Mouse (Mus musculus): ENCODE measurements around the gene Rhno1. TPM values are rescaled to one million over a fixed set of nuclear protein-coding genes. Genes with fewer than 3 reads are reported as not detected.

Rhno1 gene
- polyA plus RNA-seq, 1 experiment from 2014 or later: 197 TPM

DNA sequence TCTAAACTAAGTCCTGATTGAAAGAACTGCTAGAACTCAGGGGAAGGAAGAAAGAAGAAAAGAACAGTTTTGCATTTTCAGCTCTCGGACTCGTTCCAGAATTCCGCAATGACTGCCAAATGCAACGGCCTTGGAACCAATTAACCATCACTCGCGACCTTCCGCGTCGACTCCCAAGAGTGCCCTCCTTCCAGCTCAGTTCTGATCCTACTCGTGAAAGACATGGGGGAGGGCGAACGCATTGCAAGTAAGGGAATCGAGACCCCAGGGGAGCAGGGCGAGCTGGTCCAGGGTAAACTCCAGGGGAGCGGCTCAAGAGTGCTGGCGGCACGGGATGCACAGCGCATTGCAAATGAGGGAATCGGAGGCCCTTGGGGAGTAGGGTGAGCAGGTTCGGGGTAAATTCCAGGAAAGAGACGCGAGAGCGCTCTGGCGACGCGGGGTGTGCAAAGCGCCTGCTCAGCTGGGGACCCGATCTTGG, 7.5 kb downstream of the Rhno1 start:
- peaks cover 25% of the 10 kb centered on the region for H3K4me1 ChIP-seq
- peak overlapping the region; percentile 87 for H3K27ac ChIP-seq
- H3K27me3 ChIP-seq (ENCODE audit: low read depth, poor library complexity, severe bottlenecking): no peaks in the 10 kb centered on the region
- H3K4me3 ChIP-seq: peak overlapping the region; percentile 80
- under 1% methylated on average over 28 of the region's 28 CpGs for WGBS
- H3K36me3 ChIP-seq: peaks cover 55% of the 10 kb centered on the region
- no peaks in the 10 kb centered on the region for H3K9me3 ChIP-seq (replicated peaks)
- DNase-seq (ENCODE audit: low spot score): no peak

DNA sequence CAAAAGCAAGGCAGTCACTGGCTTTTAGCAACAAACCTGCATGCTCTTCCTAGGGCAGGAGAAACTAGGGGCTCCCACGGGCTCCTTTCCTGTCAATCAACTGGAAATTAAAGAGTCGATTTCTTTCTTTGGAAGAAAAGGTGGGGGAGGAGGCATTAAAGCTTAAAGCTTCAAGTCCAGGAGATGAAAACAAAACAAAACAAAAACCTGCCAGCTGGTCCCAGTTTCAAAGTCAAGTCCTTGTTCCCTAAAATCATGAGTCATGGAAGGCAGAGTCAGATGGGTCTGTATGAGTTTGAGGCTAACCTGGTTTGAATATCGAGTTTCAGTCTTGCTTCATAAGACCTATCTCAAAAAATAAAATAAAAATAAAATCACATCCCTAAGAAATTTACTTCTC, 8.6 kb downstream of the Rhno1 start:
- Histone ChIP-seq H3K36me3 (peaks cover 55% of the 10 kb centered on the region), H3K27ac (no peak overlapping the region), H3K4me1 (peaks cover 18% of the 10 kb centered on the region), H3K9me3 (replicated peaks) (no peaks in the 10 kb centered on the region), H3K4me3 (peak overlapping the region; percentile 80; the same call in 1 of the 2 replicates), H3K27me3 (ENCODE audit: low read depth, poor library complexity, severe bottlenecking) (no peaks in the 10 kb centered on the region)
- 74% methylated on average over 3 of the region's 3 CpGs for WGBS
- DNase-seq (ENCODE audit: low spot score): no peak

GRCm38 (mm10) chr6:128349711-128350110, 13.0 kb downstream of the Rhno1 start:
- H3K36me3 ChIP-seq: peaks cover 34% of the 10 kb centered on the region
- H3K4me3 ChIP-seq: no peak overlapping the region
- peaks cover 9% of the 10 kb centered on the region for H3K4me1 ChIP-seq
- H3K27ac ChIP-seq: no peak overlapping the region
- no peaks in the 10 kb centered on the region for H3K9me3 ChIP-seq (replicated peaks)
- 71% methylated on average over 7 of the region's 7 CpGs for WGBS
- H3K27me3 ChIP-seq (ENCODE audit: low read depth, poor library complexity, severe bottlenecking): no peaks in the 10 kb centered on the region
- no peak for DNase-seq (ENCODE audit: low spot score)

DNA sequence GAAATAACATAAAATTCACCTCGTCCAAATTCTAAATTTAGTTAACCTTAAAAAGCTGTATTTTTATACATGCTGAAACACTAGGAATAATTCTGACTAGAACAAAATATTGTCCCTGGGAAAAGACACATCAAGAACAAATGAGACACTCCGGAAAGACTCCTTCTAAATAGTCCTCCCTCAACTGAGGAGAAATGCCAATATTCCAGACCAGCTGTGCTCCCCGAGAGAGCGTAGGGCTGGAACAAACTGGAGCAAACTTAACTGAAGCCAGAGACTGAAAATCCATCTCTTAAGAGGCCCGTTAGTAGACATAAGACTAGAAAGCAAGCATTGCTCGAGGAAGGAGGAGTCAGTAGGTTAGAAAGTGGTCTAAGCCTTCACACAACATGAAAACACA, 15.9 kb downstream of the Rhno1 start:
- no peak overlapping the region for H3K4me3 ChIP-seq
- WGBS: 93% methylated on average over 6 of the region's 6 CpGs
- H3K4me1 ChIP-seq: no peaks in the 10 kb centered on the region
- H3K27ac ChIP-seq: no peak overlapping the region
- H3K27me3 ChIP-seq (ENCODE audit: low read depth, poor library complexity, severe bottlenecking): no peaks in the 10 kb centered on the region
- H3K36me3 ChIP-seq: peaks cover 42% of the 10 kb centered on the region
- H3K9me3 ChIP-seq (replicated peaks): no peaks in the 10 kb centered on the region
- DNase-seq (ENCODE audit: low spot score): no peak

GRCm38 (mm10) chr6:128345623-128346022, 17.1 kb downstream of the Rhno1 start:
- no peaks in the 10 kb centered on the region for H3K4me1 ChIP-seq
- no peak overlapping the region for H3K27ac ChIP-seq
- peaks cover 35% of the 10 kb centered on the region for H3K36me3 ChIP-seq
- no peak for DNase-seq (ENCODE audit: low spot score)
- H3K27me3 ChIP-seq (ENCODE audit: low read depth, poor library complexity, severe bottlenecking): no peaks in the 10 kb centered on the region
- WGBS: 92% methylated on average over 10 of the region's 10 CpGs
- no peaks in the 10 kb centered on the region for H3K9me3 ChIP-seq (replicated peaks)
- no peak overlapping the region for H3K4me3 ChIP-seq

GRCm38 (mm10) chr6:128341956-128342723, 20.6 kb downstream of the Rhno1 start:
- 96% methylated on average over 11 of the region's 11 CpGs for WGBS
- Histone ChIP-seq H3K27me3 (ENCODE audit: low read depth, poor library complexity, severe bottlenecking) (no peaks in the 10 kb centered on the region), H3K36me3 (peaks cover 21% of the 10 kb centered on the region), H3K27ac (no peak overlapping the region), H3K9me3 (replicated peaks) (no peaks in the 10 kb centered on the region), H3K4me3 (no peak overlapping the region), H3K4me1 (no peaks in the 10 kb centered on the region)
- no peak for DNase-seq (ENCODE audit: low spot score)

GRCm38 (mm10) chr6:128338876-128339275, 23.8 kb downstream of the Rhno1 start:
- Histone ChIP-seq H3K4me1 (no peaks in the 10 kb centered on the region), H3K36me3 (peaks cover 44% of the 10 kb centered on the region), H3K9me3 (replicated peaks) (no peaks in the 10 kb centered on the region), H3K27ac (no peak overlapping the region), H3K4me3 (no peak overlapping the region), H3K27me3 (ENCODE audit: low read depth, poor library complexity, severe bottlenecking) (no peaks in the 10 kb centered on the region)
- 36% methylated on average over 5 of the region's 5 CpGs for WGBS
- no peak for DNase-seq (ENCODE audit: low spot score)

DNA sequence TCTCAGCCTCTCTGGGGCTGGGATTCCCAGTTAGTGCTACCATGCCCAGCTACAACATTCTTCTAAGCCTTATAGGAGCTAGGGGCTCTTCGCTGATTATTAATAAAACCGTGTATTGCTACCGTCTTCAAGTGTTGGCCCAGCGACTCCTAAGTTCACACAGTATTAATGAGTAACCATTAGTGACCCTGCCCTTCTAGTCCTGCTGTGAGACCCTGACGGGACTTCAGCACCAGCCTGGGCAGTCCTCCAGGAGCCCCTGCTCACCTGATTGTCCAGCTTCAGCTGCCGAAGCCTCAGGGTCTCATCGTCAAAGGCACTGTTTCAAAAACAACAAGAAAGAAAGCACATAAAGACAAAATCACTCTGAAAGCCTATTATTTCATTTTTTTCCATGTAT, 25.2 kb downstream of the Rhno1 start:
- H3K27me3 ChIP-seq (ENCODE audit: low read depth, poor library complexity, severe bottlenecking): no peaks in the 10 kb centered on the region
- no peak overlapping the region for H3K4me3 ChIP-seq
- H3K4me1 ChIP-seq: no peaks in the 10 kb centered on the region
- DNase-seq (ENCODE audit: low spot score): no peak
- no peaks in the 10 kb centered on the region for H3K9me3 ChIP-seq (replicated peaks)
- H3K27ac ChIP-seq: no peak overlapping the region
- WGBS: 86% methylated on average over 7 of the region's 7 CpGs
- peaks cover 48% of the 10 kb centered on the region for H3K36me3 ChIP-seq

DNA sequence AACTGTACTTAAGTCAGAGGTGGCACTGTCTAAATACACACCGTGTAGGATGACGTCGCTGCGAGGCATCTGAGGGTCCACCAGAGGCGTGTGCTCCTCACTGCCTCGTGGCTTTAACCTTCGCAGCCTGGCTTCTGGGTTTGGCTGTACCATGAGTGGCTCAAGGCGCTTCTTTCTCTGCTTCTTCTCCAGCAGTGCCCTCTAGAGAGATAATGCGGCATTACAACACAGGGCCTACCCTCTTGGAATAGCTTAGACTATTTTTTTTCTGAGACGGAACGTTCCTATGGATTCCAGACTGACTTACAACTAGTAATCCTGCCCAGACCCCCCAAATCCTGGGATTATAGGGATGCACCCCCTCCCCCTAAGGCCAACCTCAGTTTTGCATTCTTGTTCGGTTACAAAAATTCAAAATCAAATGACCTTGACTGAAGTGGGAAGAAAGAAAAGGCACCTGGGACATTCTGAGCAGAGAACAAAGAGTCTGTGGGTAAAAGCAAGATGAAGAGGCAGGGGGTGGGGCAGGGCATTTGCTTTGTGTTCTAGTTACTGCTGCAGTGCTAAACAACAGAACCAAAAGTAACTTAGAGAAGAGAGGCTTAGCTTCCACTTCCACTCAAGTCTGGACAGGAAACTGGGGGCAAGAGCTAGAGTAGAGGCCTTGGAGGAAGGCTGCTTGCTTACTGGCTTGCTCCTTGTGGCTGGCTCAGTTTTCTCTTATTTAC, 28.1 kb downstream of the Rhno1 start:
- Histone ChIP-seq H3K27ac (peak overlapping the region; percentile 7; the same call in 1 of the 2 replicates), H3K27me3 (ENCODE audit: low read depth, poor library complexity, severe bottlenecking) (no peaks in the 10 kb centered on the region), H3K4me3 (no peak overlapping the region), H3K36me3 (peaks cover 63% of the 10 kb centered on the region), H3K9me3 (replicated peaks) (no peaks in the 10 kb centered on the region), H3K4me1 (no peaks in the 10 kb centered on the region)
- peak; percentile 65 for DNase-seq (ENCODE audit: low spot score)
- 30% methylated on average over 12 of the region's 12 CpGs for WGBS

- peak; percentile 66 for DNase-seq (ENCODE audit: low spot score)
- H3K4me1 ChIP-seq: no peaks in the 10 kb centered on the region
- no peak overlapping the region for H3K27ac ChIP-seq
- no peaks in the 10 kb centered on the region for H3K27me3 ChIP-seq (ENCODE audit: low read depth, poor library complexity, severe bottlenecking)
- no peak overlapping the region for H3K4me3 ChIP-seq
- WGBS: 23% methylated on average over 4 of the region's 4 CpGs
- peaks cover 27% of the 10 kb centered on the region for H3K36me3 ChIP-seq
- H3K9me3 ChIP-seq (replicated peaks): no peaks in the 10 kb centered on the region
Measured at GRCm38 (mm10) chr6:128318317-128318716, 44.4 kb downstream of the Rhno1 start.

DNA sequence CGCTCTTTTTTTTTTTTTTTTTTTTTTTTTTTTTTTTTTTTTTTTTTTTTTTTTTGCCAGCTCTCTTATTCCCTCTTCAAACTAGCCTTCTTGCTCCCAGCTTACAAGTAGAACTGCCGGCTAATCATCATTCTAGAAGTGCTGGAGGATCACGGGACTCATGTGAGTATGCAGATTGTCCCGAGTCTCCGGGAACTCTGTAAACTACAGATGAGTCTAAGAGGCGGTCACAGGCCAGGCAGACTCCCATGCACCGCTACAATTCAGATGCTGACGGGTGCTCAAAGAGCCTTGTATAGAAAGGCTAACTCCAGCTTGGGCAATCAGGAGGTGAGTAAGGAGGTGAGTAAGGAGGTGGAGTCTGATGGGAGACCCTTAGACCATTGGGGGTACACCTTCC, 47.1 kb downstream of the Rhno1 start:
- no peak overlapping the region for H3K27ac ChIP-seq
- no peaks in the 10 kb centered on the region for H3K36me3 ChIP-seq
- no peak overlapping the region for H3K4me3 ChIP-seq
- no peaks in the 10 kb centered on the region for H3K4me1 ChIP-seq
- no peaks in the 10 kb centered on the region for H3K27me3 ChIP-seq (ENCODE audit: low read depth, poor library complexity, severe bottlenecking)
- H3K9me3 ChIP-seq (replicated peaks): no peaks in the 10 kb centered on the region
- DNase-seq (ENCODE audit: low spot score): no peak
- WGBS: 83% methylated on average over 8 of the region's 8 CpGs

- H3K27ac ChIP-seq: no peak overlapping the region
Measured at GRCm38 (mm10) chr6:128314796-128315195, 47.9 kb downstream of the Rhno1 start.

GRCm38 (mm10) chr6:128308311-128308710, 54.4 kb downstream of the Rhno1 start:
- DNase-seq (ENCODE audit: low spot score): peak; percentile 91
- Histone ChIP-seq H3K4me3 (no peak overlapping the region), H3K27me3 (ENCODE audit: low read depth, poor library complexity, severe bottlenecking) (0 out of 2 replicates have a peak, but pooled peaks cover 10% of the 10 kb centered on the region), H3K27ac (no peak overlapping the region), H3K9me3 (replicated peaks) (no peaks in the 10 kb centered on the region), H3K36me3 (no peaks in the 10 kb centered on the region), H3K4me1 (peaks cover 7% of the 10 kb centered on the region; the same call in 1 of the 2 replicates)
- 31% methylated on average over 4 of the region's 4 CpGs for WGBS

More at GRCm38 (mm10) chr6:128314796-128315195, 47.9 kb downstream of the Rhno1 start:
- Histone ChIP-seq H3K9me3 (replicated peaks) (no peaks in the 10 kb centered on the region), H3K36me3 (no peaks in the 10 kb centered on the region), H3K4me3 (no peak overlapping the region), H3K27me3 (ENCODE audit: low read depth, poor library complexity, severe bottlenecking) (no peaks in the 10 kb centered on the region), H3K4me1 (no peaks in the 10 kb centered on the region)
- 89% methylated on average over 6 of the region's 6 CpGs for WGBS
- DNase-seq (ENCODE audit: low spot score): no peak

Data from limb, embryonic 10.5 days (tissue).